Mouse (Mus musculus): ENCODE measurements at regions not wholly inside any gene's neighbourhood (a gene's known extent, or its start where the extent isn't known, plus 50 kb on each side); places are given as distances from the start of the nearest gene placed in this dataset.

DNA sequence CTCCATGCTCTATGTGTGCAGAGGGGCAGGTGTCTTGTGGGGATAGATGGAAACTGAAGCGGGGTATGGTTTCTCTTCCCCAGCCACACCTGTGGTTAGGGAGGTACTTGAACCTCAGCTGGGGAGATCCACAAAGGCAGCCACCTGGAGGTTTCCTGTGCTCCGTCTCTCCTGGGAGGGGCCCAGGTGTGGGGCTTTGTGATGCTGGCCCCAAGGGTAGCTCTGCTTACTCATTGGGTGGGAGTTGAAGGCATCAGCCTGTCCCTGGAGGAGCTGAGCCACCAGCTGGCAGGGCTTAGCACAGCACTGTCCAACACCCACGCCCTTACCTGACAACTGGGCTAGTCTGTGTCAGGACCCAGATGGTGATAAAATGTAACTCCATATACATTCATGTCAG is 81.4 kb downstream of the Lhx2 start:
- intact Hi-C loops (cut with DNase I): no loop called here
- no peak for DNase-seq (ENCODE audit: low spot score in 2 of 2)

DNA sequence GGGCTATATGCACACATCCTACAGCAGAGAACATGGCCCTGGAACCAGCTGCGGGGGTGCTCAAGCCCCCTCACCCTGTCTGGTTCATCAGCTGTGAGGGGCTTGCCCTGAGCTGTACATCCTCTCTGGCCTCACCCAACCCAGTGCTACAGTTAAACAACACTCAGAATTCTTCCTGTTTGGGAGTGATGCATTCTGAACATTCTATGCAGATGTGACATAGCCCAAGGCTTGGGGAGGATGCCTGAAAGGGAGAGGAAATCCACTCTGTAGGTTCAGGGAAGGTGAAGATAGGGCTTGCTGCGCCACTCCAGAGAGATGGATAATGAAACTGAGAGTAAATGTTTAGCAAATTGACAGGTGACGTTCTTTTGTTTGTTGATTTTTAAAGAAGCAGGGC is 83.3 kb downstream of the Lhx2 start:
- DNase-seq (ENCODE audit: low spot score in 2 of 2): no peak
- intact Hi-C loops (cut with DNase I): no loop called here

DNA sequence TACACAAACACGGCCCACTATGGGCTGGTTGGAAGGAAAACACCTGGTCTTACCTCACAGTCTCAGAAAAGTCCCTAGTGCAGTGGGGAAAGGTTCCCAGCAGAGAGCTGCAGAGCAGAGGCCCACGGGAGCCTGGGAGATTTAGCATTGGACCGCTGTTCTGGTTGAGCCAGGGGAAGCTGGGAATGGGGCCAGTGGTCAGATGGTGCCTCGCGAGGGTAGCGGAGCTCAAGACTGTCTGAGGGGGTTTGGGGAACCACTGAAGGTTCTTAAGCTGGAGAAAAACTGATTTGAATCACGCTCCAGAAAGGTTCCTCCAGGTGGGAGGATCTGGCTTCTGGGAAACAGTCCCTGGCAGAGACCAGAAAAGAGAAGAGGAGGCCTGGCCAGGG is 84.8 kb downstream of the Lhx2 start:
- peak in 1 of 2 experiments; percentile 47 for DNase-seq (ENCODE audit: low spot score in 2 of 2)
- intact Hi-C loops (cut with DNase I): no loop called here

DNA sequence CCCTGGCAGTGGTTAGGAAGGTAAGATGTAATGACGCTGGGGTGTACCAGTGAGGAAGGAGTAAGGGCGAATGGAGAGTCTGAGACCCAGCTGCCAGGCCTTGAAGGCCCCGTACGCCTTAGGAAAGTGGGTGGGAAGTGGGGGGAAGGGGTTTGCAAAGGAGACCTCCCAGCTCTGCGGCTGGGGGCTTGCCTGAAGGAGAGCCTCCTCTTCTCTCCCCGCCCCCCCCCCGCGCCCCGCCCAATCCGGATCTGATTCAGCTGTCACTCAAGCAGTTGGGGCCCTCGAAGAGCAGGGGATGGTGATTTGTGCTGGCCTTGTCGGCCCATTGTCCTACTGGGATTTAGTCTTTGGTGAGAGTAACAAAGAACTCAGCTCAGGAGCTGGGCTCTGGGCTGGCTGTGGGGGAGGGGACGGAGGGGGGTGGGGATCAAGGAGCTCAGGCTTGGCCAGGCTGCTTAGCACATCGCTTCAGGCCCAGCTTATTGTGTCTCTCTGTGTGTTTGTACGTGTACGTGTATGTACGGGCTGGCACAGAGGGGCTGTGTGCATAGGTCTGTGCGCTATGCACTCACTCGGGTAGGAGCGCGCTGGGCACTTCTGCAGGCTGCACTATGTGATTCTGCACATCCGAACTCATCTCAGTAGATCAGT is 85.3 kb downstream of the Lhx2 start:
- DNase-seq (ENCODE audit: low spot score in 2 of 2): no peak
- intact Hi-C loops (cut with DNase I): no loop called here

DNA sequence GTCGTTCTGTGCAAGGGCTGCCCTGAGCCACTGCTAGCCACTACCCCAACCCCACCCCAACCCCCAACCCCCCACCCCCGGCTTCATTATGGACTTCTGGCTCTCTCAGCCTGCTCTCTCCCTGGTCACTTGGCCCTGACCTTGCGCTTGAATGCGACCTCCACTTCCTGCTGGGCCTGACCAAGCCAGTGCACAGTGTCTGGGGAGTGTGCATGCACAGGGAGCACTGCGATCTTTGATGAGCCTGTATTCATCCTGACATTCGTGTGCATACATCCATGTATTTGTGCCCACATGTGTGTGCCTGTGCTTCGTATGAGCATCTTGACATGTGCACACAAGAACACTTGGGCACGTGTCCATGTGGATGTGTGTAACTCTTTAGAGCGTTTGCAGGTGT is 85.9 kb downstream of the Lhx2 start:
- DNase-seq (ENCODE audit: low spot score in 2 of 2): no peak
- intact Hi-C loops (cut with DNase I): no loop called here

DNA sequence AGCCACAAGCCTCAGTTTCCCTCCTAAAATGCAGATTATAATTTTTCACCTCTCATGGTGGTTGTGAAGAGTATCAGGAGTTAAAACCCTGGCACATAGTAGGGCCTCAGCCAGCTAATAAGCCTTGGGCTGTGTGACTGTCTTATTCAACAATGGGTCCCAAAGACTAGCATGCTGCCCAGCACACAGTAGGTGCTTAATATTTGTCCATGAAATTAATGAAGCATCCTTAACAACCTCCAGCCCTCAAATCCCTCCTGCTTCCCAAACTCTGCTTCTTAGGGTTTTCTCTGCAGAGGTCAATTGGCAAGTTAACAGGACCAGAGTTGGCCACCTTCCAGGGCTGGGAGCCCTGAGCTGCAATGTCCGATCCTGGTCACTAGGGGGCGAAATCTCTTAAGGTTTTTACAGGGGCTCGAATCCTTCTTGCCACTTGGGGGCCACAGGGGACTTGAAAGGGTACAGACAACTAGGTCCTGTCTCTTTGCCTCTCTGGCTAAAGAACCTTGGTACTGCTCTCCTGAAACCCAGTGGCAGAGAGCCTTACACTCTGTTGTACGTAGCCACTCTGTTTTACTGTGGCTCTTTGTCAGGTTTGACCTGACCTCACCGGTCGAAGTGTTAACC is 81.6 kb upstream of the Nek6 start:
- intact Hi-C loops (cut with DNase I): loop anchor here (2.0 to 5.0 kb wide), 2 partner anchors 82 to 163 kb away; partner anchors contain the start of gene Nek6
- peak; percentile 68 to 74 for DNase-seq (ENCODE audit: low spot score in 2 of 2)

DNA sequence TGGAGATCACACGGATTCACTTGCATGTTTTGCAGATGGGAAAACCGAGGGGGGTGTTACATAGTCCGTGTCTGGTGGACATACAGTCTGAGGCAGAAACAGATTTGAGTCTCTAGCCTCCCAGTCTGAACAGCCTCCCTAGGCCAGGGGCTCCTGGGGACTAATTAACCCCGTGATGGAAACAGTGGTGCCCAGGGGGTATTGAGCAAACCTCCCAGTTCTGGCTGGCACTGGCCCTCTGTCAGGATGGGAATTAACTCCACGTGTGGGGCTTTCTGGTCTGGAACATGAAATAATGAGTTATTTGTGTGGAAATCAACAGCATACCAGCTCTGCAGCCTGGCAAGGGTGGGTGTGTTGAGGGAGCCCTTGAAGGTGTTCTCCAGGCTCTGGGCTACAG is 79.9 kb upstream of the Nek6 start:
- intact Hi-C loops (cut with DNase I): loop anchor here (2.0 to 5.0 kb wide), 2 partner anchors 81 to 161 kb away; partner anchors contain the start of gene Nek6

DNA sequence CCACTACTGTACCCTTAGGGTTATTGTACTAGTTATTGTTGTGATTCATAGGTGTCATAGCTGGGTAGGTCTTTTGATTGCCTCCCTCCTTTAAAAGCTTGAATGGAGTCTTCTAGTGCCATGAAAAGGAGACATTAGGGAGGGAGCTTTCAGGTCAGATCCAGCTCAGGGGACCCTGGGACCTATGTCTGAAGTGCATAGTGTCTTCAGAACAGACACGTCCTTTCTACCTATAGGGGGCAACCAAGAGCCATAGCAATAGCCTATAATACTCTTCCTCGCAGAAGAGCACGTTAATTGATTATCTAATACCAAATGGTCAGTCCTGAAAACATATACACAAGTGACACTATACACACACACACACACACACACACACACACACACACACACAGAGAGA is 77.7 kb upstream of the Nek6 start:
- intact Hi-C loops (cut with DNase I): loop anchor here (5.0 kb wide), 1 partner anchor 79 kb away; the partner anchor contains the start of gene Nek6
- DNase-seq (ENCODE audit: low spot score in 2 of 2): no peak

More for the DNA sequence above, 79.9 kb upstream of the Nek6 start:
- DNase-seq (ENCODE audit: low spot score in 2 of 2): no peak

DNA sequence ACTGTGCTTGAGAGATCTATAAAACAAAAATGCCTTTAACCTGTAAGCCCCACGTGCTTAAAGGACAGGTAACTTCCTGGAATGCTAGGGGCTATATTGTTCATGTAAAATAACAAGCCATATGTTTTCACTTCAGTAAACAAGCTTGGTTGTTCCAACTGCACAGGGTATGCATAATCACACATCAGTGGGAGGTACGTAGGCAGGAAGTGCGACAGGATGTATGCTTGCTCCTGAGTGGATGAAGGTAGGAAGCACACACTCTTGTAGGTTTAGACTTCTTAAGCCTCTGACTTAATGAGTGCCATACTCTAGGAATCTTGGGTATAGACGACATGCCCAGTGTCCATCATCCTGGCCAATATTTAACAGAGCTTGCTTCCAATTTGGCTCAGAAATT is 74.7 kb upstream of the Nek6 start:
- intact Hi-C loops (cut with DNase I): no loop called here
- no peak for DNase-seq (ENCODE audit: low spot score in 2 of 2)

DNA sequence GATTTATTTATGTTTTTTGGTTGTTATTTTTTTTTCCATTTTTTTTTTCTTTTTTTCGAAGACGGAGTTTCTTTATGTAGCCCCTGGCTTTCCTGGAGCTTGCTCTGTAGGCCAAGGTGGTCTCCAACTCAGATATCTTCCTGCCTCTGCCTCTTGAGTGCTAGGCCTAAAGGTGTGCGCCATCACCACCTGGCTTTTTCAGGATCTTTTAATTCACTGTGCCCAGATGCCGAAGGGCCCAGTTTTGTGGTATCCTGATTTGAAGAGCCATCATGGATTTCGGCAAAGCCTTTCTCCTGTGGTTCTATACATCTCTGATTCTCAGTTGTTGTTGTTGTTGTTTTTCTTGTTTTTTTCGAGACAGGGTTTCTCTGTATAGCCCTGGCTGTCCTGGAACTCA is 72.3 kb upstream of the Nek6 start:
- no peak for DNase-seq (ENCODE audit: low spot score in 2 of 2)
- intact Hi-C loops (cut with DNase I): no loop called here

DNA sequence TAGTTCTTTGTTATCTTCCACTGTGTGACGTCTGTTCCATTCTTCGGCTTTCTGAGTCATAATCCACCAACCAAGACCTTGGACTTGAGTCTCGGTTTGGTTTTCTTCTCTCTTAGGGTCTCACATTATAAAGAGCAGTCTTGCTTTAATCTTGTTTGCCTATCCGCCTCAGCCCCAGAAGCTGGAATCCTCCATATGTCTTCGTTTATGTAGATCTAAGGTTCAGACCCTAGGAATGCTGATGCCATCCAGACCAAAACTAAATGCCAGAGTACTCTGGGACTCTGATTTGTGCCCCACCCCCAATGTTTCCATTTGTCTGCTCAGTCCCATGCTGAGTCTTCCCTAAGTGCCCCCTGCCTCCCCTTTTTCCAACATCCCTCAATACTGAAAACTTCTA is 71.5 kb upstream of the Nek6 start:
- intact Hi-C loops (cut with DNase I): no loop called here
- DNase-seq (ENCODE audit: low spot score in 2 of 2): no peak

DNA sequence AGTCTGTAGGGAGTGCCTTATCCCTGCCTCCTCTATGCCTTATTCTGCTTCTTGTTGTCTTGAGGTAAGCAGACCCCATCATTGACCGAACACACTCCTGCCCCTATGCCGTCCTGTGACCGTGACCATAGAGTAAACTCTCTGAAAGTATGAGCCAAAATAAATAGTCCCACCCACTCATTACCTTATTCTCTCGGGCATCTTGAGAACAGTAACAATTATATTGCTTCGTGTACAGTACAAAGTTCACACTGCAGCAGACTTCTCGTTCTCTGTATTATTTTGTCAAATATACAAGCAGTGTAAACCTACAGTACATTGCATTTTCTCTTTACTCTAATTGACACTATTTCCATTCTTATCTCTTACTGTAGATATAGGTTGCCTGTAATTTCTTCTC is 62.4 kb upstream of the Nek6 start:
- intact Hi-C loops (cut with DNase I): no loop called here
- DNase-seq (ENCODE audit: low spot score in 2 of 2): no peak

DNA sequence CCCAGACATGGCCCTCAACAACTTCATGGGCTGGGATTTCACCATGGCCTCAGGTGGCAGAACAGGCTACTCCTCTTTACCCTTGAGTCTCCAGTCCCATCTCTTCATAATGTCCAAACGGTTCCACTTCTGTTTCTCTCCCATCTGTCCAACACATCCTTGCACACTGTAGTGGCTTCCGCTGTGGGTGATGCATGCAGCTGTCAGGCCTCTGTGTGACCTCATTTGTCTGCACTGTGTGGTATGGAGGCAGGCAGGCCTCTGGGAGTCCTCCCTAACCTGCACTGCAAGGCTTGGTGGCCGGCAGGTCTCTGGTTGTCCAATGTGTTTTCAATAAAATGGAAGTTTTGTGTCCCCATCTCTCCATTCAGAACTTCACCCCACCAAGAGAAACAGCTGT is 54.9 kb upstream of the Nek6 start:
- DNase-seq (ENCODE audit: low spot score in 2 of 2): no peak
- intact Hi-C loops (cut with DNase I): no loop called here

DNA sequence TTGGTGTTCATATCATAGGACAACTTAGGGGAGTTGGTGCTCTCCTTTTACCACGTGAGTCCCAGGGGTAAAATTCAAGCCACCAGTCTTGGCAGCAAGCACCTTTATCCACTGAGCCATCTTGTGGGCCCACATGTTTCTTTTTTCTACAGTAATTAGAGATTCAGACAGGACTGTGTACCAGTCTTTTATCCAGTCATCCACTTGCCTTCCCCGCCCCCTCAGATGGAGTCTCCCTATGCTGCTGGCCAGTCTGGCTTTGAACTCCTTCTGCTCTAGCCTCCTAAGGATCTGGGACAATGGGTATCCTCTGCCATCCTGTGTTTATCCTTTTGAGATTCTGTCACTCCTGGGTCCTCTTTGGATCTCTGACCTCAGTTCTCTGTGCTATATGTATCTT is 51.1 kb upstream of the Nek6 start:
- intact Hi-C loops (cut with DNase I): no loop called here
- peak in 1 of 2 experiments; percentile 29 for DNase-seq (ENCODE audit: low spot score in 2 of 2)

DNA sequence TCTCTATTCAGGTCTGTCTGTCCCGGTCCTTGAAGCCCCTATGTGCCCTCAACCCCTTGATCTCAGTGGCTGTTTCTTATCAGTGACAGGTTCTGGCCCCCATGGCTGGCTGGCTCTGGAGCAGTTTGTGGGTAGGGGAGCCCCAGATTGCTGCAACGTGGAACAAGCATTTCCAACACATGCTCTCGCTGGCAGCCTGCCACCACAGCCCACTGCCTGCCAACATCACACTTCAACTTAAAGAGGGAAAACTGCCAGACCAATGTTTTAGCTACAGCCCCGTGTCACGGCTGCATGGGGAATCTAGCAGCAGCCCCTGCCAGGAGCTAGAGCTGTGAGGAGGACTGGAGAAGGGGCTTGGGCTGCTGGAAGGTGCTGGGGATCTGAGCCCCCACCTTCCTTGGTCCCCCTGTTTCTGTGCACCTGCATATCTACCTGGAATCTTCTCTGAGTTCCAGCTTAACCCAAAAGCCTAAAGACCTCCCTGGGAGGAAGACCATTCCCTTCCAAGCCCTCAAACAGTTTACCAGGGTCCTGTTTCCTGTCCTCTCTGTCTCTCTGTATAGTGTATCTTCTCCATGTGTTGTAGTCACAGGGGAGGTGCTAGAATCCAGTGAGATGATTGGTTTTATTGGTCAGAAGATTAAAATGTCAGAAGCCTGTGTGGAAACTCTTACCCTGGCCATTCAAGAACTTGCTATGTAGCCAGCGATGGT is 50.5 kb upstream of the Nek6 start:
- intact Hi-C loops (cut with DNase I): no loop called here
- peak; percentile 82 to 88 for DNase-seq (ENCODE audit: low spot score in 2 of 2)
